Mouse (Mus musculus) limb, embryonic 11.5 days (tissue): ENCODE measurements around the gene Slc30a3. TPM values are rescaled to one million over a fixed set of nuclear protein-coding genes. Genes with fewer than 3 reads are reported as not detected.
A peak's percentile ranks its signal among the peaks of the same experiment; 100 is the strongest.

Experiments
- ATAC-seq: fragments of 200-750 bp; cut with Nextera tagmentation; 2 replicates; pipeline ENCODE4 v1.8.0; 2017; ENCODE audit warnings: low read depth; ENCODE audit not compliant: insufficient number of reproducible peaks, low FRiP score, low TSS enrichment
- DNase-seq: peaks from one replicate; pipeline ENCODE4 v3.0.0-alpha.2; 2015; ENCODE audit warnings: low spot score
- H3K27ac ChIP-seq: fragments of 300-500 bp; sonication (generic); replicated peaks from 2 replicates; pipeline ENCODE4 v1.5.1; 2014; ENCODE audit warnings: low read depth, mild to moderate bottlenecking, low read length
- H3K27me3 ChIP-seq: fragments of 300-500 bp; sonication (generic); 2 replicates; pipeline ENCODE4 v1.6.1; 2014; ENCODE audit warnings: mild to moderate bottlenecking, low read length, mixed read lengths; ENCODE audit not compliant: control insufficient read depth, insufficient read depth
- H3K36me3 ChIP-seq: fragments of 300-500 bp; sonication (generic); 2 replicates; pipeline ENCODE4 v1.6.1; 2014; ENCODE audit warnings: mild to moderate bottlenecking, low read length, moderate library complexity, mixed read lengths; ENCODE audit not compliant: control insufficient read depth, insufficient read depth
- H3K4me1 ChIP-seq: fragments of 300-500 bp; sonication (generic); 2 replicates; pipeline ENCODE4 v1.6.1; 2014; ENCODE audit warnings: low read length, mixed read lengths; ENCODE audit not compliant: control insufficient read depth, insufficient read depth
- H3K4me2 ChIP-seq: fragments of 300-500 bp; sonication (generic); 2 replicates; pipeline ENCODE4 v1.6.1; 2014; ENCODE audit warnings: low read depth, mild to moderate bottlenecking, moderate library complexity; ENCODE audit not compliant: severe bottlenecking
- H3K4me3 ChIP-seq: fragments of 300-500 bp; sonication (generic); 2 replicates; pipeline ENCODE4 v1.5.1; 2014; ENCODE audit warnings: low read depth, low read length
- H3K9ac ChIP-seq: fragments of 300-500 bp; sonication (generic); 2 replicates; pipeline ENCODE4 v1.6.1; 2014; ENCODE audit warnings: mild to moderate bottlenecking, low read length
- H3K9me3 ChIP-seq: fragments of 300-500 bp; sonication (generic); 2 replicates; pipeline ENCODE4 v1.6.1; 2016; ENCODE audit warnings: low read length; ENCODE audit not compliant: control insufficient read depth
- WGBS: fragments of 180-500 bp; shearing (Covaris S2); extraction: QIAGEN DNeasy Blood & Tissue Kit; methylation state at CpG from one replicate; pipeline ENCODE4 v1.1.7; 2014; 5-methylcytosine and 5-hydroxymethylcytosine counted together
- polyA plus RNA-seq: library from polyadenylated mRNA; unstranded; fragments of >200 nt; fragmentation: Nextera tagmentation; extraction: Ambion mirVana; gene quantifications from 2 replicates; pipeline ENCODE4 v1.2.1, GENCODE M21; 2014

Slc30a3 gene
- polyA plus RNA-seq, result 0.20 TPM in 1 of 2 replicates, not detected in the other

GRCm38 (mm10) chr5:31108000-31108490 lies at the start of gene Slc30a3:
TSS of gene Slc30a3 (minus strand) at chr5:31108237.
- Histone ChIP-seq H3K4me1 (no peaks in the 10 kb centered on the region), H3K9me3 (no peaks in the 10 kb centered on the region), H3K27me3 (no peaks in the 10 kb centered on the region), H3K4me3 (no peak within 1 kb of the TSS), H3K27ac (no peak within 1 kb of the TSS), H3K9ac (no peak within 1 kb of the TSS), H3K36me3 (no peaks in the 10 kb centered on the region), H3K4me2 (no peak within 1 kb of the TSS)
- no peak for ATAC-seq
- no peak for DNase-seq
- WGBS, result 92% methylated on average over 18 of the region's 18 CpGs

DNA sequence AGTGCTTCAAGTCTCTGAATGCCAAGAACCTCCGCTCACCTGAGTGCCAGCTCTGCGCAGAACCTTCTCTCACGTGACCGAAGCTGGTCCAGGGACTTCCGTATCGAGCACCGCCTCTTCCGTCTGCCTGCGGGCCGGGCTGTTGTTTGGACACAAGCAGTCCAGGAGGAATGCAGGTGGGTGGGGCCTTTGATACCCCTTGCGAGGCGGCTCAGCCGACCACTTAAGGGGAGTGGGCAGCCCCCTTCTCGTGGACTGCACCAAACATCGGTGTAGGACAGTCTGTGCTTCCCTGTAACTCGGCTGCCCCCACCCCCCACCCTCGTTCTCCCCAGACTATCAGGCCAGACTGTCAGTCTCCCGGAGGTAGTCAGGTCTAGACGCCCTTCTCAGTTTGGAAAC lies 46.1 kb upstream of the Slc30a3 start, which contains the start of gene Mpv17:
TSS of gene Mpv17 (minus strand) at position 100 of the 402 bp plus-strand sequence.
- peak; percentile 88 for DNase-seq
- Histone ChIP-seq H3K36me3 (peaks cover 4% of the 10 kb centered on the region), H3K9ac (peak within 1 kb of the TSS; percentile 58), H3K4me2 (peak within 1 kb of the TSS; percentile 71), H3K9me3 (no peaks in the 10 kb centered on the region), H3K4me1 (0 out of 2 replicates have a peak, but pooled peaks cover 6% of the 10 kb centered on the region), H3K27ac (0 out of 2 replicates have a peak within 1 kb of the TSS, but pooled peaks have one; percentile 36), H3K4me3 (peak within 1 kb of the TSS; percentile 51), H3K27me3 (no peaks in the 10 kb centered on the region)
- under 1% methylated on average over 19 of the region's 19 CpGs for WGBS
- peak; percentile 92 for ATAC-seq

DNA sequence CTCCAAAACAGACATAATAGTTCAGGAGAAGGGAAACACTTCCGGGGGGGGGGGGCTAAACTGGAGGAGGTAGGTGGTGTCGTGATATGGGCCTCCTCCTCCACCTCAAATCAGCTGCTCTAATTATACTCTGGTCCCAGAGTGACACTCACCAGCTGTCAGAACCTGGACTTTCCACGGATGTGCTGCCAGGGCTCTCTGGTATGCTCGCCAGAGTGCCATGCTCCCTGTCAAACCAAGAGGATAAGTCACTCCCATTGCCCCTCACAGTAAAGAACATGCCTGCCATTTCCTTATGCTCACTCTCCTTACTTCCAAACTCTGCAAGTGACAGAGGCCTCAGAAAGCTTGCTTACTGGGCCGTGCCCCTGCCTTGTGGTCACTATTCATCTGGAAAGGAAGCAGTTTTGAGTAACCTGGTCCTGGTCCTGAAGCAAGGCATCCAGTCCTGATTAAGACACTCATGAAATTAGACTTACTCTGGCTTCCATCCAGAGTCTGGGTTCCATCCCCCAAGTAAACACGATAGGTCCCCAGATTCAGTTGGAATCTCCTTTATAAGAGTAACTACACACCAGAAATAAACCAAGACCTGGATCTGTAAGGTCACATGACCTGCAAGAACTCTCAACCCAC lies 45.6 kb upstream of the Slc30a3 start:
- Histone ChIP-seq H3K4me2 (peak overlapping the region; percentile 71), H3K9ac (peak overlapping the region; percentile 58), H3K27ac (no peak overlapping the region), H3K9me3 (no peaks in the 10 kb centered on the region), H3K4me3 (peak overlapping the region; percentile 51), H3K27me3 (no peaks in the 10 kb centered on the region), H3K4me1 (0 out of 2 replicates have a peak, but pooled peaks cover 6% of the 10 kb centered on the region), H3K36me3 (peaks cover 4% of the 10 kb centered on the region)
- no peak for DNase-seq
- WGBS, result 34% methylated on average over 6 of the region's 6 CpGs
- ATAC-seq, result peak; percentile 16

DNA sequence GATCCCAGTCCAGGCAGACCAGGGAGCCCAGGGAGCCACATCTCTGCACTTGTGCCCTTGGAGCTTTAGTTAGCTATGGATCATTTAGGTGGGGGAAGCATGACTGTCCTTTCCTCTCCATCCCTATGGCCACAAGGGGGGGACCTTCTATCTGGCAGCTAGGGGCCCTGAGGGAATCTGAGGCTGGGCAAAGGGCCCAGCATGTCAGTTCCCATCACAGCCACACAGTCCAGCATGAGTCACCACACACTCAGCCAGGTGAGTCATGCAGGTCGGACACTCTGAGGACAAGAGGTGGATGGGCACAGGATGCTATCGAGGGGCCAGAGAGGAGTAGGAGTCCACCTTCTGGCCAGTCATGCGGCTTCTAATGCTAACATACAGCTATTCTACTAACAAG lies 43.7 kb upstream of the Slc30a3 start:
- 92% methylated on average over 3 of the region's 3 CpGs for WGBS
- DNase-seq (no peak), ATAC-seq (no peak)
- H3K27me3 ChIP-seq, result no peaks in the 10 kb centered on the region
- no peak overlapping the region for H3K4me2 ChIP-seq
- no peak overlapping the region for H3K4me3 ChIP-seq
- H3K36me3 ChIP-seq, result no peaks in the 10 kb centered on the region
- H3K27ac ChIP-seq, result no peak overlapping the region
- H3K9ac ChIP-seq, result no peak overlapping the region
- H3K9me3 ChIP-seq, result no peaks in the 10 kb centered on the region
- 0 out of 2 replicates have a peak, but pooled peaks cover 6% of the 10 kb centered on the region for H3K4me1 ChIP-seq

DNA sequence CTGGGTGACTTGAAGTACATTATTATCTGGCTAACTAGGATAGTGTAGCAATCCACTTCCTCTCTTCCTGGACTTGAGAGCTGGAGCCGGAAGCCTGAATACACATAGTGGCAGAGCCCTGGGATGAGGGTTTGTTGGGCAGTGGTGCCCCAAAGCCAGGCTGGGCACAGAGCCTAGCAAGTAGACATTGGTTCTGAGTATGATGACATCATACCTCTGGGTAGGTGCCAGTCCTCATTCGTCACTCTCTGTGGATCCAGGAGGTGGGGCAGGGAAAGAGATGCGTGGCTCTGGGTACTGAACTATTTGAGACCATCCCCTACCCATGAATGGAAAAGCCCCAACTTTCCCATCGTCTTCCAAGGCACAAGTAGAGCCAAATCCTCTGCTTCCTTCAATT lies 41.7 kb upstream of the Slc30a3 start:
- no peak overlapping the region for H3K4me2 ChIP-seq
- no peak overlapping the region for H3K27ac ChIP-seq
- H3K27me3 ChIP-seq, result no peaks in the 10 kb centered on the region
- H3K4me3 ChIP-seq, result no peak overlapping the region
- 91% methylated on average over 4 of the region's 4 CpGs for WGBS
- H3K36me3 ChIP-seq, result no peaks in the 10 kb centered on the region
- no peak overlapping the region for H3K9ac ChIP-seq
- ATAC-seq, result no peak
- DNase-seq, result no peak
- no peaks in the 10 kb centered on the region for H3K9me3 ChIP-seq
- H3K4me1 ChIP-seq, result 0 out of 2 replicates have a peak, but pooled peaks cover 6% of the 10 kb centered on the region

- DNase-seq (peak; percentile 68), ATAC-seq (no peak)
- Histone ChIP-seq H3K27ac (no peak overlapping the region), H3K4me2 (no peak overlapping the region), H3K9me3 (no peaks in the 10 kb centered on the region), H3K27me3 (peaks cover 52% of the 10 kb centered on the region), H3K36me3 (no peaks in the 10 kb centered on the region), H3K4me1 (peaks cover 8% of the 10 kb centered on the region), H3K4me3 (no peak overlapping the region), H3K9ac (no peak overlapping the region)
- WGBS, result 16% methylated on average over 9 of the region's 9 CpGs
These were observed 31.0 kb upstream of the Slc30a3 start for GRCm38 (mm10) chr5:31138968-31139425.

- DNase-seq (peak; percentile 28), ATAC-seq (peak; percentile 72; the same call in 1 of the 2 replicates)
- no peak within 1 kb of the TSS for H3K9ac ChIP-seq
- H3K9me3 ChIP-seq, result no peaks in the 10 kb centered on the region
- H3K36me3 ChIP-seq, result no peaks in the 10 kb centered on the region
- H3K27ac ChIP-seq, result no peak within 1 kb of the TSS
- H3K4me3 ChIP-seq, result peak within 1 kb of the TSS; percentile 14
- H3K4me1 ChIP-seq, result peaks cover 8% of the 10 kb centered on the region
- H3K27me3 ChIP-seq, result peaks cover 55% of the 10 kb centered on the region
- WGBS, result 2% methylated on average over 52 of the region's 52 CpGs
- H3K4me2 ChIP-seq, result peak within 1 kb of the TSS; percentile 26; the same call in 1 of the 2 replicates
These were observed 30.4 kb upstream of the Slc30a3 start, which contains the start of gene Ucn for GRCm38 (mm10) chr5:31138241-31138967. TSS of gene Ucn (minus strand) at chr5:31138829.

GRCm38 (mm10) chr5:31137658-31138057 lies 29.6 kb upstream of the Slc30a3 start:
- ATAC-seq, result no peak
- Histone ChIP-seq H3K4me1 (peaks cover 8% of the 10 kb centered on the region), H3K27me3 (peaks cover 55% of the 10 kb centered on the region), H3K9me3 (no peaks in the 10 kb centered on the region), H3K4me2 (peak overlapping the region; percentile 26; the same call in 1 of the 2 replicates), H3K36me3 (no peaks in the 10 kb centered on the region), H3K4me3 (peak overlapping the region; percentile 14), H3K27ac (no peak overlapping the region), H3K9ac (no peak overlapping the region)
- 2% methylated on average over 13 of the region's 13 CpGs for WGBS
- peak; percentile 35 for DNase-seq
